7 mouse cellular contexts compared by ENCODE assay signal in the genomic region with DNA sequence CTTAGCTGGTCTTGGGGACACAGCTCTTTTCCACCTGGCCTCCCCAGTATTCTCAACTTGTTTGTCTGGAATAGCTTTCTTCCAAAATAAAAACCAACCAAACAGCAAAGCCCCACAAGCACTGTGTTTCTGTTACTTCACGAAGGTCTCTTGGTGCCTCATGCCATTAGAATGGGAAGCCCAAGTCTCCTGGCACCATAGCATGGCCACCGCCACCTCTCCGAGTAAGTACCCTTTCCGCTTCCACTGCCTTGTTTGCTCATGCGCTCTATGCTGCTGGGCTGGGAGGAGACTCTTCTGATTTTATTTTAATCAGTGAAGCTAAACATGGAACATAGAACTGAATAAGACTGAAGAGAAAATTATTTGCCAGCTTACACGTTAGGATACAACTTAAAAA. TPM values are rescaled to one million over a fixed set of nuclear protein-coding genes. Genes with fewer than 3 reads are reported as not detected.
A peak's percentile ranks its signal among the peaks of the same experiment; 100 is the strongest.
DNase-seq lines count a peak whose midpoint lies in the region; ATAC-seq and TF ChIP-seq lines count a peak whose summit lies in the region.

No protein-coding gene starts in this region.

- TF ChIP-seq CTCF in layer of hippocampus, adult 2 months (conservative IDR thresholded peaks at IDR 0.05), result no peak

- H3K4me3 ChIP-seq in layer of hippocampus, adult 2 months, result peak overlapping the region; percentile 6; the same call in 1 of the 2 replicates
- peak overlapping the region; percentile 7; the same call in 1 of the 2 replicates for H3K4me3 ChIP-seq in embryonic facial prominence, embryonic 14.5 days (ENCODE audit: low read depth, low read length)
- H3K4me3 ChIP-seq in hindbrain, embryonic 12.5 days, result no peak overlapping the region
- no peak overlapping the region for H3K4me3 ChIP-seq in midbrain, embryonic 15.5 days

- no peaks in the 10 kb centered on the region for H3K9me3 ChIP-seq in embryonic facial prominence, embryonic 14.5 days (ENCODE audit: control insufficient read depth, low read length)
- H3K9me3 ChIP-seq in hindbrain, embryonic 12.5 days (replicated peaks), result no peaks in the 10 kb centered on the region
- H3K9me3 ChIP-seq in midbrain, embryonic 15.5 days, result no peaks in the 10 kb centered on the region

- no peaks in the 10 kb centered on the region for H3K27me3 ChIP-seq in embryonic facial prominence, embryonic 14.5 days (replicated peaks; ENCODE audit: control insufficient read depth, insufficient read depth, low read length)
- no peaks in the 10 kb centered on the region for H3K27me3 ChIP-seq in hindbrain, embryonic 12.5 days
- H3K27me3 ChIP-seq in midbrain, embryonic 15.5 days (replicated peaks), result no peaks in the 10 kb centered on the region

- peak overlapping the region; percentile 77 for H3K4me2 ChIP-seq in embryonic facial prominence, embryonic 14.5 days (ENCODE audit: low read depth, low read length)
- peak overlapping the region; percentile 31; the same call in 1 of the 2 replicates for H3K4me2 ChIP-seq in hindbrain, embryonic 12.5 days (replicated peaks)
- peak overlapping the region; percentile 26 for H3K4me2 ChIP-seq in midbrain, embryonic 15.5 days

- no peaks in the 10 kb centered on the region for H3K36me3 ChIP-seq in embryonic facial prominence, embryonic 14.5 days (ENCODE audit: control insufficient read depth, insufficient read depth, low read length)
- no peaks in the 10 kb centered on the region for H3K36me3 ChIP-seq in hindbrain, embryonic 12.5 days
- no peaks in the 10 kb centered on the region for H3K36me3 ChIP-seq in midbrain, embryonic 15.5 days (replicated peaks)

- no peak overlapping the region for H3K9ac ChIP-seq in embryonic facial prominence, embryonic 14.5 days (ENCODE audit: low read depth, low read length)
- H3K9ac ChIP-seq in hindbrain, embryonic 12.5 days, result no peak overlapping the region
- no peak overlapping the region for H3K9ac ChIP-seq in midbrain, embryonic 15.5 days

- DNase-seq in layer of hippocampus, adult 2 months (ENCODE audit: low spot score in 2 of 2), result no peak
- no peak for DNase-seq in layer of hippocampus, adult 18-20 months (ENCODE audit: low spot score in 2 of 2)
- DNase-seq in embryonic facial prominence, embryonic 14.5 days (ENCODE audit: low spot score), result no peak
- DNase-seq in frontal cortex, adult 2 months (ENCODE audit: extremely low spot score in 1 of 2, low spot score in 1 of 2), result no peak
- no peak for DNase-seq in retina, embryonic 14.5 days (ENCODE audit: low spot score)

- H3K27ac ChIP-seq in layer of hippocampus, adult 2 months, result 0 out of 2 replicates have a peak overlapping the region, but pooled peaks have one; percentile 8
- no peak overlapping the region for H3K27ac ChIP-seq in embryonic facial prominence, embryonic 14.5 days (replicated peaks; ENCODE audit: low read depth, low read length)
- no peak overlapping the region for H3K27ac ChIP-seq in hindbrain, embryonic 12.5 days
- no peak overlapping the region for H3K27ac ChIP-seq in midbrain, embryonic 15.5 days

- 73% methylated on average over 6 of the region's 6 CpGs for WGBS in embryonic facial prominence, embryonic 14.5 days
- WGBS in hindbrain, embryonic 12.5 days, result 89% methylated on average over 6 of the region's 6 CpGs
- WGBS in midbrain, embryonic 15.5 days, result 80% methylated on average over 6 of the region's 6 CpGs

- peaks cover 27% of the 10 kb centered on the region for H3K4me1 ChIP-seq in embryonic facial prominence, embryonic 14.5 days (ENCODE audit: control insufficient read depth, insufficient read depth, low read length)
- peaks cover 25% of the 10 kb centered on the region for H3K4me1 ChIP-seq in hindbrain, embryonic 12.5 days
- peaks cover 40% of the 10 kb centered on the region for H3K4me1 ChIP-seq in midbrain, embryonic 15.5 days

- no peak for ATAC-seq in embryonic facial prominence, embryonic 14.5 days (ENCODE audit: low read depth)
- no peak for ATAC-seq in hindbrain, embryonic 12.5 days (ENCODE audit: low FRiP score)
- ATAC-seq in midbrain, embryonic 15.5 days (replicated peaks), result no peak

RNA-seq across cellular contexts. Expression of gene Sh3glb1, which starts 2.3 kb away (rescaled TPM):
- 10 to 100 TPM; 51.9 to 52.3 TPM for total RNA-seq in layer of hippocampus, adult 2 months (2021)
- total RNA-seq in layer of hippocampus, adult 18-20 months (2021), result 10 to 100 TPM; 53.0 to 54.0 TPM
- 146 and 157 TPM in 2 replicates for polyA plus RNA-seq in embryonic facial prominence, embryonic 14.5 days (2014; fragmentation: Nextera tagmentation; extraction: Ambion mirVana)
- polyA plus RNA-seq in hindbrain, embryonic 12.5 days (2016; fragmentation: Nextera tagmentation; extraction: Ambion mirVana), result 115 and 123 TPM in 2 replicates
- polyA plus RNA-seq in midbrain, embryonic 15.5 days (2015; fragmentation: Nextera tagmentation; extraction: Ambion mirVana), result 96.5 and 108 TPM in 2 replicates
- polyA plus RNA-seq in frontal cortex, adult 2 months (2012; rRNA removed), result 31.0 and 32.3 TPM in 2 replicates

RNA-seq across cellular contexts. Expression of gene Clca3a1, which starts 42.9 kb away (rescaled TPM):
- under 1 TPM; 0.12 to 0.13 TPM for total RNA-seq in layer of hippocampus, adult 2 months (2021)
- under 1 TPM; 0.08 to 0.20 TPM for total RNA-seq in layer of hippocampus, adult 18-20 months (2021)
- 1.9 TPM in 2 replicates for polyA plus RNA-seq in embryonic facial prominence, embryonic 14.5 days (2014; fragmentation: Nextera tagmentation; extraction: Ambion mirVana)
- polyA plus RNA-seq in hindbrain, embryonic 12.5 days (2016; fragmentation: Nextera tagmentation; extraction: Ambion mirVana), result 0.06 and 0.42 TPM in 2 replicates
- 0.50 and 0.65 TPM in 2 replicates for polyA plus RNA-seq in midbrain, embryonic 15.5 days (2015; fragmentation: Nextera tagmentation; extraction: Ambion mirVana)
- polyA plus RNA-seq in frontal cortex, adult 2 months (2012; rRNA removed), result 4.6 and 8.8 TPM in 2 replicates

Comparison
In these comparisons a context has a peak if more than half of its experiments do, and no peak if none do; other contexts are left out.
1. H3K4me3 ChIP-seq: peak in layer of hippocampus, adult 2 months (single experiment) and embryonic facial prominence, embryonic 14.5 days (single experiment); none in hindbrain, embryonic 12.5 days (single experiment) and midbrain, embryonic 15.5 days (single experiment).
2. H3K4me2 ChIP-seq: peak in every context shown above with its lines; median percentile 77 in embryonic facial prominence, embryonic 14.5 days; 31 in hindbrain, embryonic 12.5 days; 26 in midbrain, embryonic 15.5 days.